Mouse (Mus musculus): Measurements from ENCODE around the gene Plvap. TPM values are rescaled to one million over a fixed set of nuclear protein-coding genes. Genes with fewer than 3 reads are reported as not detected.
A peak's percentile ranks its signal among the peaks of the same experiment; 100 is the strongest.

Plvap gene
- total and polyA plus RNA-seq, 3 experiments: 11.7 to 20.4 TPM; not detected in 1

- Histone ChIP-seq H3K9ac (ENCODE audit: control insufficient read depth, low read depth, low read length, poor library complexity, severe bottlenecking) (peak within 1 kb of the TSS; percentile 58), H3K36me3 (ENCODE audit: control insufficient read depth in 1 of 2, insufficient read depth in 2 of 2, low read length in 2 of 2) (peaks cover 0 to 11% of the 10 kb centered on the region in 2 experiments; a peak in 1 of 4 replicates), H3K79me2 (ENCODE audit: control insufficient read depth, insufficient read depth, low read length, poor library complexity) (peaks cover 23% of the 10 kb centered on the region), H3K27me3 (ENCODE audit: control insufficient read depth in 1 of 2, insufficient read depth in 2 of 2, low read length in 2 of 2) (no peaks in the 10 kb centered on the region), H3K9me3 (replicated peaks; ENCODE audit: insufficient read depth, low read length) (no peaks in the 10 kb centered on the region), H3K27ac (ENCODE audit: control insufficient read depth, low read depth, low read length) (no peak within 1 kb of the TSS), H3K4me1 (ENCODE audit: control insufficient read depth in 1 of 2, insufficient read depth in 2 of 2, low read length in 2 of 2) (peaks cover 0 to 21% of the 10 kb centered on the region in 2 experiments; a peak in 2 of 4 replicates), H3K4me3 (ENCODE audit: control insufficient read depth in 1 of 2, insufficient read depth in 1 of 2, low read depth in 2 of 2, low read length in 2 of 2) (peak within 1 kb of the TSS; percentile 61 to 90)
- peak; percentile 99 for DNase-seq (ENCODE audit: low read depth, low spot score)
- TF ChIP-seq BHLHE40 (IDR thresholded peaks at IDR 0.05; ENCODE audit: borderline replicate concordance, low read depth, low read length) (no peak), CHD1 (IDR thresholded peaks at IDR 0.05; ENCODE audit: low read depth, low read length) (no peak), TBP (IDR thresholded peaks at IDR 0.05; ENCODE audit: low read depth, low read length) (0 out of 2 replicates have a peak, but pooled peaks have one; percentile 38), ZMIZ1 (IDR thresholded peaks at IDR 0.05; ENCODE audit: low read depth, low read length) (no peak), ELF1 (IDR thresholded peaks at IDR 0.05; ENCODE audit: low read depth, low read length) (peak; percentile 86), KAT2A (conservative IDR thresholded peaks at IDR 0.05; ENCODE audit: low read depth, low read length) (peak; percentile 90), MEF2A (IDR thresholded peaks at IDR 0.05; ENCODE audit: extremely low read depth, insufficient replicate concordance, low read depth, low read length, poor library complexity, severe bottlenecking) (no peak), MYC (IDR thresholded peaks at IDR 0.05; ENCODE audit: low read depth, low read length) (no peak), CTCF (IDR thresholded peaks at IDR 0.05 in 2 of 3, conservative IDR thresholded peaks at IDR 0.05 in 1 of 3; ENCODE audit: control insufficient read depth in 1 of 3, insufficient read depth in 1 of 3, low read depth in 2 of 3, low read length in 3 of 3, poor library complexity in 1 of 3, severe bottlenecking in 1 of 3) (no peak), RCOR1 (IDR thresholded peaks at IDR 0.05; ENCODE audit: low read depth, low read length) (no peak), ZC3H11A (IDR thresholded peaks at IDR 0.05; ENCODE audit: low read depth, low read length) (no peak), POLR2AphosphoS5 (IDR thresholded peaks at IDR 0.05; ENCODE audit: borderline replicate concordance, low read depth, low read length) (no peak), NRF1 (IDR thresholded peaks at IDR 0.05; ENCODE audit: insufficient read depth, low read depth, low read length, poor library complexity, severe bottlenecking) (peak; percentile 46; the same call in 1 of the 2 replicates), MXI1 (IDR thresholded peaks at IDR 0.05; ENCODE audit: low read depth, low read length) (0 out of 2 replicates have a peak, but pooled peaks have one; percentile 21), GATA1 (IDR thresholded peaks at IDR 0.05; ENCODE audit: low read depth, low read length) (no peak), SMC3 (IDR thresholded peaks at IDR 0.05; ENCODE audit: low read depth, low read length) (no peak), POLR2AphosphoS2 (IDR thresholded peaks at IDR 0.05; ENCODE audit: low read length) (no peak; the same call in 1 of the 2 replicates), EP300 (IDR thresholded peaks at IDR 0.05; ENCODE audit: low read depth in 1 of 2, low read length in 2 of 2) (no peak), MYB (IDR thresholded peaks at IDR 0.05; ENCODE audit: low read depth, low read length) (no peak), ZKSCAN1 (IDR thresholded peaks at IDR 0.05; ENCODE audit: low read depth, low read length) (no peak), ETS1 (IDR thresholded peaks at IDR 0.05; ENCODE audit: low read depth, low read length) (no peak), HCFC1 (IDR thresholded peaks at IDR 0.05; ENCODE audit: low read depth, low read length) (peak; percentile 97), RAD21 (IDR thresholded peaks at IDR 0.05; ENCODE audit: low read depth, low read length) (no peak), USF2 (IDR thresholded peaks at IDR 0.05; ENCODE audit: borderline replicate concordance in 1 of 2, insufficient read depth in 1 of 2, low read depth in 1 of 2, low read length in 2 of 2) (no peak), GABPA (IDR thresholded peaks at IDR 0.05; ENCODE audit: low read depth, low read length) (no peak), JUND (IDR thresholded peaks at IDR 0.05; ENCODE audit: low read depth, low read length) (no peak), USF1 (IDR thresholded peaks at IDR 0.05; ENCODE audit: low read depth, low read length) (no peak), CHD2 (IDR thresholded peaks at IDR 0.05; ENCODE audit: low read length) (no peak), E2F4 (IDR thresholded peaks at IDR 0.05; ENCODE audit: borderline replicate concordance, low read depth, low read length) (no peak; the same call in 1 of the 2 replicates), MAZ (IDR thresholded peaks at IDR 0.05; ENCODE audit: low read depth, low read length) (no peak), MAX (IDR thresholded peaks at IDR 0.05; ENCODE audit: low read length) (no peak), NELFE (IDR thresholded peaks at IDR 0.05; ENCODE audit: low read depth, low read length) (peak; percentile 58), SIN3A (IDR thresholded peaks at IDR 0.05; ENCODE audit: low read length) (no peak; the same call in none of the 2 replicates), UBTF (IDR thresholded peaks at IDR 0.05; ENCODE audit: borderline replicate concordance, insufficient read depth, low read depth, low read length) (no peak), ZNF384 (IDR thresholded peaks at IDR 0.05; ENCODE audit: low read depth, low read length) (no peak), MAFK (IDR thresholded peaks at IDR 0.05; ENCODE audit: borderline replicate concordance, low read depth, low read length) (no peak), TAL1 (IDR thresholded peaks at IDR 0.05; ENCODE audit: low read length) (no peak), TCF12 (IDR thresholded peaks at IDR 0.05; ENCODE audit: low read depth, low read length) (no peak)
These were observed 42.6 kb downstream of the Plvap start, which contains the start of gene Dda1 for GRCm38 (mm10) chr8:71468916-71469315. Dda1 (plus strand) TSS chr8:71469199.

All from MEL (cell line).